Mouse (Mus musculus): ENCODE measurements at regions not wholly inside any gene's neighbourhood (a gene's known extent, or its start where the extent isn't known, plus 50 kb on each side); places are given as distances from the start of the nearest gene placed in this dataset.
A peak's percentile ranks its signal among the peaks of the same experiment; 100 is the strongest.
"Not testable (repeated sequence)": the region's sequence is repeated elsewhere in the genome, so short reads cannot be mapped to it uniquely, and the experiment has no call there.

DNA sequence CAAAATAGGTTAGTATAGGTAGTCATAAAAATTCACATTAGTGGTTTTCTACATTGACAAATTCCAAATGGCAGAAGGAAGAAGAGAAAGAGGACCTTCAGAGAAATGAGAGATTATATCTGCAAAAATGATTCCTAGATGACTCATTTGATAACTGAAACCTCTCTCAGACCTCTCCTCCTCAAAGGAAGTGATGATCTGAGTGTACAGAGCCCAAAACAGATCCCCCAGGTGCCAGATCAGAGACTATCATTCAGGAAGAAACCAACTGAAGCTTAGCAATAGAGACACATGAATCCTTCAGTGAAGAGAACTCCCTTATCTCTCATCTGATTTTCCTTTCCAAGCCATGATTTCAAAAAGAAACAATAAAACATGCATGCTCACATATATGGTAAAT is 234.0 kb upstream of the Intu start:
- H3K27ac ChIP-seq, result no peak overlapping the region
- no peaks in the 10 kb centered on the region for H3K36me3 ChIP-seq
- H3K27me3 ChIP-seq (ENCODE audit: insufficient read depth, poor library complexity, severe bottlenecking), result no peaks in the 10 kb centered on the region
- no peak for DNase-seq (ENCODE audit: low spot score)
- H3K9me3 ChIP-seq, result 0 out of 2 replicates have a peak, but pooled peaks cover 3% of the 10 kb centered on the region
- no peaks in the 10 kb centered on the region for H3K4me1 ChIP-seq (replicated peaks)
- H3K4me3 ChIP-seq, result no peak overlapping the region

DNA sequence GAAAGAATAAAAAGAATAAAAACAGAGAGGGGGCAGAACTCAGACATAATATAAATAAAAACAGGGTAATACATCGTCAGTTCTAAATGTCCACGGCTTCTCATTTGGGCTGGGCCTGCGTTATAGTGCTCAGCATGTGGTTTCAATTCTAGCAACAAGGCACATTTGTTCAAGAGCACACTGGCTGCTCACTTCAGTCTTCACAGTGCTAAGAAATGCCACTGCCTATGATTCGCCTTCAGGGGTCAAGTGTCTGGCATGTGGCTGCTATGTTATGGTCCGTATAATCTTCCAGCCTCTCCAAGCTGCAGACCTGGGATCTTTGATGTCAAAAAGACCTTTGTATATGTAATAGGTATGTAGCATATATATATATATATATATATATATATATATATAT is 210.8 kb upstream of the Intu start:
- Histone ChIP-seq H3K4me3 (no peak overlapping the region), H3K27me3 (ENCODE audit: insufficient read depth, poor library complexity, severe bottlenecking) (no peaks in the 10 kb centered on the region), H3K4me1 (replicated peaks) (no peaks in the 10 kb centered on the region), H3K9me3 (no peaks in the 10 kb centered on the region), H3K36me3 (no peaks in the 10 kb centered on the region), H3K27ac (no peak overlapping the region)
- WGBS, result 64% methylated on average over 5 of the region's 5 CpGs
- peak; percentile 6 for DNase-seq (ENCODE audit: low spot score)

DNA sequence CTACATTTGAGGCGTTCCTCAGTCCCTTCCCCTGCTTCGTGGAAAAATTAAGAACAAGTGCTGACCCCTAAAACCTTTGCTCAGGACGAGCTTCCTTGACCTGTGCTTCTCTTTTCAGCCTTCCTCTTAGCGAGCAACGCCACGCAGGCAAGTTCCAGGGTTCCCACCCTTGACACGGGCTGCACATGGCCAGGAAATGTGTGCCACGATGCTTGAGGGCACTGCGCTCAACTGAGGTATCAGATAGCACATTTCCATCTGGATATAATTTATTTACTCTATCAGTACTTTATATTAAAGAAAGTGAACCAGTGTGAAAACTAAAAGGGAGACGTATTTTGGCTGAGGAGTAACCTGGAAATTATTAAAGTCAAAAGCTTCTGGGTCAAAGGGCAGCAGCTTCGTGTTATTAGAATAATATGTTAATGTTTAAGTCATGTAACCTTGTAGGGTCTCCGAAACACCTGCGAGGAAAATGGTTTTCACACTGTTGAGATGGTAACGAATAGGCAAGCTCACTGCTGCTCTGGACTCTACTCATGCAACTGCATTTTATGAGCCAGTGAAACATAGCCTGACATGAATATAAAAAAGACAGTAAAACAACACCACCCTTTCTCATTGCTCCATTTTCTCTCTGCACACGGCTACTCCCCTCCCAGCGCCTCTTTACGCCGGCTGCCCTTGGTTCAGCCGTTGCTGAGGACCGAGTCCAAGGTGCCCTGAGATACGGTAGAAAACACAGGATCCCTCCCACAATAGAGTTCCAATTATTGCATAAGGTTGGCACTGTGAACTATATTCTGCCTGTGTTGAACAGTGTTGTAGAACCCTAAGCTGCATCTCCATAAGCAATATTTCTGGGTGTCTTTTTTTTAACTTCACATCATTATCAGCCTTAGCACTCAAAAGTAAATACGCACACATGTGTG is 204.9 kb upstream of the Intu start:
- no peaks in the 10 kb centered on the region for H3K36me3 ChIP-seq
- no peak overlapping the region for H3K27ac ChIP-seq
- no peaks in the 10 kb centered on the region for H3K9me3 ChIP-seq
- no peak overlapping the region for H3K4me3 ChIP-seq
- peak; percentile 41 for DNase-seq (ENCODE audit: low spot score)
- 77% methylated on average over 22 of the region's 22 CpGs for WGBS
- no peaks in the 10 kb centered on the region for H3K27me3 ChIP-seq (ENCODE audit: insufficient read depth, poor library complexity, severe bottlenecking)
- H3K4me1 ChIP-seq (replicated peaks), result no peaks in the 10 kb centered on the region

DNA sequence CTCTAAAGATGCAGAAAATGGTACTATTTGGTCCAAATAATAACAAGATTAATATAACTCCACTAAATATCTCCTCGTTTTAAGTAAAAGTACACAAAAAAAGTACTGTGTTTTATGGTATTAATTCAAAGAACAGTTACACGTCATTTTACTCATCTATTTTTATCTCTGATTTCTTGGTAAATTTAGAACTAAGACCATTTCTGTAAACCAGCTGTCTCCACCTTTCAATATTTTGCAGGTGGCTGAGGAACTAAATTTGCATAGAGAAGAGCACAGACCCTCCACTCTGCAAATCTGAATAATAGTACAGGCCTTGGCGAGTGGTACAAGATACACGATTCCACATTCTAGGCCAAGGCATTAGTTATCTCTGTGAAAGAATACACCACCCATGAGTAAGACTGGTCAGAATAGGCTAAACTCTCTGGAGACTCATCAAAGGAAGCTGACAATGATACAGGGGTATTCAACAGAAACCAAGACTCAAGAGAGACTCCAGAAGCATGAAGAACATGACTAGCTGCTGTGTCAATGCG is 191.5 kb upstream of the Intu start:
- Histone ChIP-seq H3K9me3 (no peaks in the 10 kb centered on the region), H3K27me3 (ENCODE audit: insufficient read depth, poor library complexity, severe bottlenecking) (no peaks in the 10 kb centered on the region), H3K36me3 (no peaks in the 10 kb centered on the region), H3K27ac (no peak overlapping the region), H3K4me1 (replicated peaks) (no peaks in the 10 kb centered on the region), H3K4me3 (no peak overlapping the region)
- DNase-seq (ENCODE audit: low spot score), result no peak
- WGBS, result 93% methylated on average over 5 of the region's 5 CpGs

DNA sequence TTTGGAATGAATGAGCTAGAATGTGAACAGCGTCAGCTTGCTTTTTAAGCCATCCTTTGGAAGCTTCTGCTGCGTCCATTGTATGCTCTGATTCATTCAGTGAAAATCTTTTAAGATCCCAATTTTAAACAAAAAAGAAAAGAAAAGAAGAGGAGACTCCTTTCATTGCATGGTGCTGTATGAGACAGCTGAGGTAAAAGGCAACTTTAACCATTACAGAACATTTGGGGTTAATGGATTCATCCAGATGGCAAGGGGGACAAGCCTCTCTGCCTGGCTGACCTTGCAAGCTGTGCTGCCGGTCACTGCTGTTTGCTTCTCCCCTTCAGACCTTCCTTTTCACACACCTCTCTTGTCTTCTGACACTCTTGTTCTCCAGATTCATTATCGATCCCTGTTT is 176.0 kb upstream of the Intu start:
- DNase-seq (ENCODE audit: low spot score), result peak; percentile 13
- Histone ChIP-seq H3K4me1 (replicated peaks) (peaks cover 17% of the 10 kb centered on the region), H3K4me3 (no peak overlapping the region), H3K27ac (peak overlapping the region; percentile 67; the same call in 1 of the 2 replicates), H3K27me3 (ENCODE audit: insufficient read depth, poor library complexity, severe bottlenecking) (no peaks in the 10 kb centered on the region), H3K36me3 (no peaks in the 10 kb centered on the region), H3K9me3 (no peaks in the 10 kb centered on the region)
- 45% methylated on average over 4 of the region's 4 CpGs for WGBS

DNA sequence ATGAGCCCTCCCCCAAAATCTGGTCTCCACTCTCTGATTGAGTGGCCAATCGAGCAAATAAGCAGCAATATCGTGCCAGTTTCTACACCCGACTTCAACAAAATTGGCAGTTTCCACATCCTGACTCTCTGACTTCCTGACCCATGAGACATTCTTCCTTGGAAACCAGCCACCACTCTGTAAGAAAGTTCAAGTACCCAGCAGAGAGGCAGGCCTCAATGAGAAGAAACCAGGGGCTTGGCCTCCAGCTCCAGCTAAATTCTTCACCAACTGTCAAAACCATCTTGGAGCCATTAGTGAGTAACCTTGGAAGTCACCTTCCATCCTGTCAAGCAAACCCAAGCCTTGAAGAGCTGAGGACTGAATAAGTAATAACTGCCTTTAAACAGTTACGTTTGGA is 162.7 kb upstream of the Intu start:
- H3K4me3 ChIP-seq, result no peak overlapping the region
- WGBS, result 87% methylated on average over 4 of the region's 4 CpGs
- peaks cover 5% of the 10 kb centered on the region for H3K4me1 ChIP-seq (replicated peaks)
- H3K9me3 ChIP-seq, result no peaks in the 10 kb centered on the region
- H3K36me3 ChIP-seq, result no peaks in the 10 kb centered on the region
- no peak overlapping the region for H3K27ac ChIP-seq
- no peak for DNase-seq (ENCODE audit: low spot score)
- no peaks in the 10 kb centered on the region for H3K27me3 ChIP-seq (ENCODE audit: insufficient read depth, poor library complexity, severe bottlenecking)

DNA sequence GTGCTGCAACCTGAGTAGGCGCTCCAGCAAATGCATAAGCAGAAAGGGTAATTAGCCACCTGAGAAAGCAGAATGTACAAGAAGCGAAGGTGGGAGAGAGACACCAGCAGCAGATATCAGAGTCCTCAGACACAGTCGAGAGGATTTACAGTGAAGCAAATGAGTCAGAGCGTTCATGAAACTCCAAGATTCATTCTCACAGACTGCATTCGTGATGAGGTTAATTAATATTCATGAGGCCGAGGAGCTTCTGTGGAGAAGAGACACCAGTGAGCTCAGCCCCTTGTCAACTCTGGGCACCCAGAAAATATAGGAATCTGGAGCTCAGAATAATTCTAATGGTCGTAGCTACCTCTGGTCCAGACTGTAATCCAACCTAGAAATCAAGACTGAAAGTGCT is 159.7 kb upstream of the Intu start:
- H3K27me3 ChIP-seq (ENCODE audit: insufficient read depth, poor library complexity, severe bottlenecking), result no peaks in the 10 kb centered on the region
- 59% methylated on average over 7 of the region's 7 CpGs for WGBS
- H3K9me3 ChIP-seq, result no peaks in the 10 kb centered on the region
- no peaks in the 10 kb centered on the region for H3K36me3 ChIP-seq
- H3K4me1 ChIP-seq (replicated peaks), result peaks cover 5% of the 10 kb centered on the region
- H3K4me3 ChIP-seq, result no peak overlapping the region
- no peak for DNase-seq (ENCODE audit: low spot score)
- H3K27ac ChIP-seq, result no peak overlapping the region

DNA sequence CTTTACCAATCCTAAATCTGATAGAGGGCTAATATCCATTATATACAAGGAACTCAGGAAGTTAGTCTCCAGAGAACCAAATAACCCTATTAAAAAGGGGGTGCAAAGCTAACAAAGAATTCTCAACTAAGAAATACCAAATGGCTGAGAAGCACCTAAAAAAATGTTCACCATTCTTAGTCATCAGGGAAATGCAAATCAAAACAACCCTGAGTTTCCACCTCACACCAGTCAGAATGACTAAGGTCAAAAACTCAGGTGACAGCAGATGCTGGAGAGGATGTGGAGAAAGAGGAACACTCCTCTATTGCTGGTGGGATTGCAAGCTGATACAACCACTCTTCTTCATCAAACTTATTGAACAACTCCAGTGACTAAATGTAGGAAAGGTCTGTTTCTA is 154.9 kb upstream of the Intu start:
- not testable (repeated sequence) for H3K4me1 ChIP-seq (replicated peaks); H3K27me3 ChIP-seq (ENCODE audit: insufficient read depth, poor library complexity, severe bottlenecking); H3K27ac ChIP-seq; H3K4me3 ChIP-seq; H3K9me3 ChIP-seq; H3K36me3 ChIP-seq; DNase-seq (ENCODE audit: low spot score)

DNA sequence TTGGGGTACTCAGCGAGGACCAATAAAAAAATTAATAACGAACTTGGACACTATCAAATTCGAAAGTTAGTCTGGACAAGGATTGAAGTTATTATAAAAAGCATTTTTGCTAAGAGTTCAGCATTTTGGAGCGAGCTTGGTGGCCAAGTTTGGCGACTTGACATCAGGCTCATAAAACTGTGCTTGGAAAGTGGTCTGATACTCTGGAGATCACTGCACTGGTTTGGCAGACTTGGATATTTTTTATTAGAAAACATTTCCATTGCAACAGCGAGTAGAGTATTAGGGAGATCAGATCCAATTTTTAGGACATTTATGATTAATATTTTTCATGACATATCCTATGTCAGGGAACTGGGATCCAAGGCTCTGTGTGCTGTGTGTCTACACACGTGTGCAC is 153.7 kb upstream of the Intu start:
- Histone ChIP-seq H3K9me3 (no peaks in the 10 kb centered on the region), H3K27ac (no peak overlapping the region), H3K4me1 (replicated peaks) (no peaks in the 10 kb centered on the region), H3K36me3 (no peaks in the 10 kb centered on the region), H3K4me3 (no peak overlapping the region), H3K27me3 (ENCODE audit: insufficient read depth, poor library complexity, severe bottlenecking) (no peaks in the 10 kb centered on the region)
- WGBS, result 89% methylated on average over 7 of the region's 7 CpGs
- DNase-seq (ENCODE audit: low spot score), result no peak

DNA sequence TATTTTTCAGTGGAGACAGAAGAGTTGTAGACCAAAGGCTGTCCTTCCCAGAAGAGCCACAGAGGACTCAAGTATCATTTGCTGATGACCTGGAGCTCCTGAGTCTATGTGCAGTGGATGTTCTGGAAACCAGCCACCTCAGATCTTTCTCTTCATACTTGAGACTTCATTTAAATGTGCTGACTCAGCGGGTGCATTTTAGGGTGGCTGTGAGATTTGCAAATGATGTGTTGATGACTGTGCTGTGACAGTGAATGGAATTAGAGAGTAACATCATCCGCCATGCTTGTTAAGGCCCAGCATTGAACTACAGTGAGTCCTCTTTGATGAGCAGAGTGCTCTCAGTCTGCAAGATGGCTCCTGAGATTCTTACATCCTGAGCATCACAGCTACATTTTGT is 152.0 kb upstream of the Intu start:
- H3K4me1 ChIP-seq (replicated peaks), result no peaks in the 10 kb centered on the region
- DNase-seq (ENCODE audit: low spot score), result no peak
- no peaks in the 10 kb centered on the region for H3K27me3 ChIP-seq (ENCODE audit: insufficient read depth, poor library complexity, severe bottlenecking)
- H3K27ac ChIP-seq, result no peak overlapping the region
- H3K9me3 ChIP-seq, result no peaks in the 10 kb centered on the region
- H3K4me3 ChIP-seq, result no peak overlapping the region
- WGBS, result 90% methylated on average over 2 of the region's 2 CpGs
- H3K36me3 ChIP-seq, result no peaks in the 10 kb centered on the region

DNA sequence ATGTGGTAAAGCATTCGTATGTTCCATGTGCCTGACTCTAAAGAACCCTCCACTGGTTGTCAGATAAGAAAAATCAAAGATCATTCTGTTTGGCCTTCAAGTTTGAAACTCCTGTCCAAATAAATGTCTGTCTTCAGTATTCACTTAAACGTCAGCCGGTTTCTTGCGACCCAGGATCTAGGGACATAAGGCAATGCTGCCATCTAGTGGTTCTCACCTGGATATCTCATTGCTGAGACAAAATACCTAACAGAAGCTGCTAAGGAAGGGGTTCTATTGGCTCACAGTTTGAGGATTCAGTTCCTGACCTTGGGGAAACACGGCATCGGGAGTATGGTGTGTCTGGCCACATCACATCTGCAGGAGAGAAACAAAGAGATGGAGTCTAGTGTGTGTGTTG is 139.5 kb upstream of the Intu start:
- Histone ChIP-seq H3K36me3 (no peaks in the 10 kb centered on the region), H3K4me1 (replicated peaks) (no peaks in the 10 kb centered on the region), H3K4me3 (no peak overlapping the region), H3K9me3 (no peaks in the 10 kb centered on the region), H3K27me3 (ENCODE audit: insufficient read depth, poor library complexity, severe bottlenecking) (no peaks in the 10 kb centered on the region), H3K27ac (no peak overlapping the region)
- DNase-seq (ENCODE audit: low spot score), result peak; percentile 64
- WGBS, result 46% methylated on average over 6 of the region's 6 CpGs

DNA sequence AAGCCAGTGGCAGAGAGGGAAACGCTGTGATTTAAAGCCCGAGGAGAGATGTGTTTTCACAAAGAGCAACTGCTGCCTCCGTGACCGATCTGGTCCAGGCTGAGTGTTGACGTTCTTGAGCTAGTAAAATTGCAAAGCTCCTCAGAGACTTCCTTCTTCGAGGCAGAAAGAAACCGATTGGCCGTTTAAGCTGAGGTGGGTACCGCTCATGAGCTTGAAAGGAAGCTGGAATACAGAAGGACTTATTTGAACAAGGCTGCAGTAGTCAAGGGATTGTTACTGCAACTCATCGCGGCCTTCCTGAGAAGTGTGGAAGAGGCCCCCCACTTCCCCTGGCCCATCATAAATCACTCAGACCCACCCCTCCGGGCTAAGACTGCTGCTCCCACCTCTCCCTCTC is 132.9 kb upstream of the Intu start:
- DNase-seq (ENCODE audit: low spot score), result no peak
- no peak overlapping the region for H3K27ac ChIP-seq
- 82% methylated on average over 12 of the region's 12 CpGs for whole genome bisulfite sequencing
- no peaks in the 10 kb centered on the region for H3K9me3 ChIP-seq
- no peaks in the 10 kb centered on the region for H3K36me3 ChIP-seq
- H3K4me1 ChIP-seq (replicated peaks), result no peaks in the 10 kb centered on the region
- no peaks in the 10 kb centered on the region for H3K27me3 ChIP-seq (ENCODE audit: insufficient read depth, poor library complexity, severe bottlenecking)
- no peak overlapping the region for H3K4me3 ChIP-seq

DNA sequence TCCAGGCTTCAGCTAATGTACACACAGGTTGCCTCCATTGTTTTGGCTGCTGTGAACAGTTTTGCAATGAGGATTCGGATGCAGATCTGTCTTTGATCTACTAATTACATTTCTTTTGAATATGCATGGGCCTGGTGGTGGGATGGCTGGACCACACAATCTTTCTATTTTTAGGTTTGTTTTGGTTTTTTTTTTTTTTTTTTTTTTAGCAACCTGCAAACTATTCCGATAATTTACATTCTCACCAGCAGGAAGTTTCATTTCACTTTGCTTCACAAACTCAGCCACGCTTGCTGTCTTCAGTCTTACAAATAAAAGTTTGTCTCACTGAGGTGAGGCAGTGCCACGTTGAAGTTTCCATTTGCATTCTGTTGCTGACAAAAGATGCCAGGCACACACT is 127.7 kb upstream of the Intu start:
- Histone ChIP-seq H3K4me3 (no peak overlapping the region), H3K36me3 (no peaks in the 10 kb centered on the region), H3K27ac (no peak overlapping the region), H3K9me3 (no peaks in the 10 kb centered on the region), H3K27me3 (ENCODE audit: insufficient read depth, poor library complexity, severe bottlenecking) (no peaks in the 10 kb centered on the region), H3K4me1 (replicated peaks) (no peaks in the 10 kb centered on the region)
- 84% methylated on average over 4 of the region's 4 CpGs for WGBS
- DNase-seq (ENCODE audit: low spot score), result no peak

All from hindbrain, embryonic 10.5 days (tissue).